Mouse (Mus musculus) small intestine, adult 2 months (tissue): ENCODE measurements around the gene Ddx50.

ENCODE experiments used
- CTCF ChIP-seq: fragments of 200-500 bp; IDR thresholded peaks from 2 replicates; pipeline ENCODE4 v1.5.1; 2012; ENCODE audit warnings: low read depth, mild to moderate bottlenecking, control low read depth, inconsistent platforms, low read length, moderate library complexity, mixed read lengths; ENCODE audit not compliant: insufficient replicate concordance, insufficient read length; ENCODE audit errors: extremely low read depth
- POLR2A ChIP-seq: fragments of 200-500 bp; IDR thresholded peaks from 2 replicates; pipeline ENCODE4 v1.6.1; 2012; ENCODE audit warnings: low read depth, mild to moderate bottlenecking, control low read depth, inconsistent platforms, low read length, moderate library complexity

DNA sequence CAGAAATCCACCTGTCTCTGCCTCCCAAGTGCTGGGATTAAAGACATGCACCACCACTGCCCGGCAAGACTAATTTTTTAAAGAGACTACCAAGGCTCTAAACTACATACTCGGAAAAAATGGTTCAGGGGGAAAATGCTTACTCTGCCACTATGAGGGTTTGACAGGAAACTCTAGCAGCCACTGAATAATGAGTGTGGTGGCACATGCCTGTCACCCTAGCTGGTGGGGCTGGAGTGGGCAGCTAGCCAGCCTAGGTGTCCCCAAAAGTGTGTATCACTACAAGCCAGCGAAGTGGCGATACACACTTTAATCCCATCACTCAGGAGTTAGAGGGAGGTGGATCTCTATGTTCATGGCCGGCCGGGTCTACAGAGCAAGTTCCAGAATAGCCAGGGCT is 51.0 kb downstream of the Ddx50 start:
- TF ChIP-seq CTCF, result no peak
- TF ChIP-seq POLR2A, result no peak
